Mouse (Mus musculus) left cerebral cortex, postnatal 25 days (tissue): Measurements from ENCODE around the gene Lrrc74a. TPM values are rescaled to one million over a fixed set of nuclear protein-coding genes. Genes with fewer than 3 reads are reported as not detected.

Experiments used
- DNase-seq, 2 experiments: peaks; one replicate each; pipeline ENCODE4 v3.0.0; 2022; ENCODE audit warnings: low spot score in 2 of 2, mixed read lengths in 1 of 2
- intact Hi-C: fragments of 180-260 bp; cut with DNase I; formaldehyde crosslinking; loops from one replicate; pipeline ENCODE4 v1.15.1; 2025
- total RNA-seq, 2 experiments: library from RNA; stranded (reverse); gene quantifications; 2 replicates each; pipeline ENCODE4 v1.2.3; 2021

The Lrrc74a gene
- total RNA-seq: not detected

GRCm38 (mm10) chr12:86734319-86734810, at the start of gene Lrrc74a:
Gene Lrrc74a, plus strand, starts transcription at chr12:86734369.
- intact Hi-C loops: no loop called here
- no peak for DNase-seq

- DNase-seq: peak; percentile 49 to 83
- intact Hi-C loops: no loop called here
These were observed 48.9 kb upstream of the Lrrc74a start for GRCm38 (mm10) chr12:86685275-86685674.

GRCm38 (mm10) chr12:86686551-86687330, 47.4 kb upstream of the Lrrc74a start:
- peak in 1 of 2 experiments; percentile 58 for DNase-seq
- intact Hi-C loops: no loop called here

- no peak for DNase-seq
- intact Hi-C loops: no loop called here
These were observed 46.7 kb upstream of the Lrrc74a start for GRCm38 (mm10) chr12:86687445-86687955.

- no peak for DNase-seq
- intact Hi-C loops: no loop called here
These were observed 46.1 kb upstream of the Lrrc74a start for GRCm38 (mm10) chr12:86687971-86688573.

GRCm38 (mm10) chr12:86688917-86689316, 45.3 kb upstream of the Lrrc74a start:
- intact Hi-C loops: no loop called here
- DNase-seq: no peak

- no peak for DNase-seq
- intact Hi-C loops: no loop called here
These were observed 43.3 kb upstream of the Lrrc74a start for GRCm38 (mm10) chr12:86690700-86691485.

GRCm38 (mm10) chr12:86692471-86693356, 41.5 kb upstream of the Lrrc74a start:
- intact Hi-C loops: no loop called here

GRCm38 (mm10) chr12:86693389-86693788, 40.8 kb upstream of the Lrrc74a start:
- intact Hi-C loops: no loop called here
- no peak for DNase-seq

More at GRCm38 (mm10) chr12:86692471-86693356, 41.5 kb upstream of the Lrrc74a start:
- DNase-seq: no peak

GRCm38 (mm10) chr12:86694441-86694840, 39.7 kb upstream of the Lrrc74a start:
- DNase-seq: no peak
- intact Hi-C loops: no loop called here

- DNase-seq: no peak
- intact Hi-C loops: loop anchor here (2.0 kb wide), 2 partner anchors 15 to 39 kb away; no protein-coding TSS in a partner anchor
These were observed 36.2 kb upstream of the Lrrc74a start for GRCm38 (mm10) chr12:86697996-86698395.

- DNase-seq: no peak
- intact Hi-C loops: loop anchor here (2.0 kb wide), 2 partner anchors 16 to 40 kb away; no protein-coding TSS in a partner anchor
These were observed 35.6 kb upstream of the Lrrc74a start for GRCm38 (mm10) chr12:86698537-86698936.

GRCm38 (mm10) chr12:86699965-86700926, 33.9 kb upstream of the Lrrc74a start:
- peak; percentile 83 to 98 for DNase-seq
- intact Hi-C loops: loop anchor here (2.0 to 10.0 kb wide), 3 partner anchors 17 to 245 kb away; partner anchors contain the start of gene Cipc

GRCm38 (mm10) chr12:86700927-86701310, 33.2 kb upstream of the Lrrc74a start:
- intact Hi-C loops: loop anchor here (10.0 kb wide), 1 partner anchor 244 kb away; the partner anchor contains the start of gene Cipc
- DNase-seq: no peak

GRCm38 (mm10) chr12:86701491-86701890, 32.7 kb upstream of the Lrrc74a start:
- no peak for DNase-seq
- intact Hi-C loops: loop anchor here (10.0 kb wide), 1 partner anchor 243 kb away; the partner anchor contains the start of gene Cipc

GRCm38 (mm10) chr12:86702690-86703089, 31.5 kb upstream of the Lrrc74a start:
- no peak for DNase-seq
- intact Hi-C loops: loop anchor here (10.0 kb wide), 1 partner anchor 242 kb away; the partner anchor contains the start of gene Cipc

- no peak for DNase-seq
- intact Hi-C loops: loop anchor here (10.0 kb wide), 1 partner anchor 239 kb away; the partner anchor contains the start of gene Cipc
These were observed 28.3 kb upstream of the Lrrc74a start for GRCm38 (mm10) chr12:86705843-86706242.
